Mouse (Mus musculus): Measurements from ENCODE around the gene Ap1ar. TPM values are rescaled to one million over a fixed set of nuclear protein-coding genes. Genes with fewer than 3 reads are reported as not detected.

The Ap1ar gene
- polyA plus RNA-seq, 1 experiment, result 14.8 TPM

DNA sequence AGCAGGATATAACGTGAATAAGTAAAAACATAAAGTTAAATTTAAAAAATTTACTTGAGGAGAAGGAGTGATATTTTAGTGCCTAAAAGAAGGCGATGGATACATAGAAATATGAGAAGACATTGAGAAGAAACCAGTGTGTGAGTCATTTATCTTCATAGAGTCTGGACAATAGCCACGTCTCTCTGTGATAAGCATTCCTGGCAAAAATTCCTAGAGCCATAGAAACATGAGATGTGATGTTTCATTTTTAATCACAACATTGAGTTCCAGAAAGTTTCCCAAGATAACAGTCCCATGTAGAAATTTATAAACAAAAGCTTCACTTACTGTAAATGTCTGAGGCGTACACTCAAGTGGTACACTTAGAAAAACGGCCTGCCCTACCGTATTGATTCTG, 54.4 kb downstream of the Ap1ar start:
- Histone ChIP-seq H3K27me3 (ENCODE audit: control insufficient read depth, insufficient read depth, low read length) (no peaks in the 10 kb centered on the region), H3K4me3 (ENCODE audit: extremely low read depth, insufficient read depth, insufficient read length) (no peak overlapping the region), H3K36me3 (ENCODE audit: control insufficient read depth, insufficient read depth, low read length) (no peaks in the 10 kb centered on the region), H3K4me1 (ENCODE audit: control insufficient read depth, insufficient read depth, insufficient read length) (no peaks in the 10 kb centered on the region), H3K27ac (ENCODE audit: insufficient read depth, low read length) (no peak overlapping the region)
- no peak for TF ChIP-seq CTCF (IDR thresholded peaks at IDR 0.05; ENCODE audit: extremely low read depth, insufficient read depth, insufficient read length, insufficient replicate concordance)
- no peak for TF ChIP-seq POLR2A (IDR thresholded peaks at IDR 0.05; ENCODE audit: low read depth, low read length)
- DNase-seq (ENCODE audit: low read depth in 1 of 2, low spot score in 2 of 2), result no peak
- WGBS, result 90% methylated on average over 6 of the region's 6 CpGs

DNA sequence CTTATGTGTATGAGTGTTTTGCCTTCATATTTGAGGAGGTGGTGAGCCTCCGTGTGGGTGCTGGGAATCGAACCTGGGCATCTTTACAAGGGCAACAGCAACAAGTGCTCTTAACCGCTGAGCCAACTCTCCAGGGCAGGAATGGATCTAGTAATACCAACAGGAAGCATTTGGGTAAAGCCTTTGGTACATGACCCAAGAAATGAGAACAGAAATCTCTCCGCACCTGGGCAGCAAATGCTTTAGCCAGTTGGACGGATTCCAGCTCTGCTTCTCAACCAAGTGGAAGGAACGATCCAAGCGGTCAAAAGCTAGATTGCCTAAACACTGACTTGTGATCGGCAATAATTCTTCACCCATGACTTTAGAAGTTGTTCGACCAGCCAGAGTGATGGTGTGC, 56.4 kb downstream of the Ap1ar start:
- H3K27me3 ChIP-seq (ENCODE audit: control insufficient read depth, insufficient read depth, low read length), result no peaks in the 10 kb centered on the region
- H3K4me3 ChIP-seq (ENCODE audit: extremely low read depth, insufficient read depth, insufficient read length), result no peak overlapping the region
- H3K4me1 ChIP-seq (ENCODE audit: control insufficient read depth, insufficient read depth, insufficient read length), result no peaks in the 10 kb centered on the region
- no peak for DNase-seq (ENCODE audit: low read depth in 1 of 2, low spot score in 2 of 2)
- H3K27ac ChIP-seq (ENCODE audit: insufficient read depth, low read length), result no peak overlapping the region
- 87% methylated on average over 9 of the region's 9 CpGs for WGBS
- H3K36me3 ChIP-seq (ENCODE audit: control insufficient read depth, insufficient read depth, low read length), result no peaks in the 10 kb centered on the region
- no peak for TF ChIP-seq CTCF (IDR thresholded peaks at IDR 0.05; ENCODE audit: extremely low read depth, insufficient read depth, insufficient read length, insufficient replicate concordance)
- no peak for TF ChIP-seq POLR2A (IDR thresholded peaks at IDR 0.05; ENCODE audit: low read depth, low read length)

DNA sequence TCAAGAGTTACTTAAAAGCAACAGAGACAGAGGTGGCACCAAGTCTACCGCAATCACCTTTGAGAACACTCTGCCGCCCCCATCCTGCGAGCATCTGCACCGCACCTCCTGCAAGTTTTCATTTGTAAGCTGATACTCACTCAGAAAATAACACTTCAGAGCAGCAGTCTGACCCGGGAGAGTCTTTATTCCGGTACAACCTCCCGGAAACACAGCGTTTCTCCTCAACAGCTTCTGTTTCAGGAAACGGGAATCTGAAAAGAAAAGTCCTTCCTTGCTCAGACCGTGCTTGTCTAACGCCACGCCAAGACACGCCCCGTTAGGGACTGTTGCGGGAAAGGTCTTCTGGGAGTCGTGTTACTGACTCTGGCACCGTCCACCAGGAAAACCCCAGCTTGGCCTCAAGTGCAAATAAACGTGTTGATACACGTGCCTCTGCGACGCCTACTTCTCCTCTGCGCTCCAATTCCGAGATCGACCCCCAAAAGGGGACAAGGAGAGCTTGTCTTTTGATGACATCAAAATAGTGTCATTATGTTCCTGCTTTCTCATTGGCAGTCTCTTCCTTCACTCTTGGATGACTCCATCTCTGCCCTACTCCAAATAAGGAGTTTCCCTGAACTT, 57.2 kb downstream of the Ap1ar start, which contains the start of gene Alpk1:
Alpk1 (minus strand) TSS at position 507 of the 624 bp plus-strand sequence.
- peak; percentile 44 to 79 for DNase-seq (ENCODE audit: low read depth in 1 of 2, low spot score in 2 of 2)
- WGBS, result 3% methylated on average over 24 of the region's 24 CpGs
- Histone ChIP-seq H3K36me3 (ENCODE audit: control insufficient read depth, insufficient read depth, low read length) (no peaks in the 10 kb centered on the region), H3K27me3 (ENCODE audit: control insufficient read depth, insufficient read depth, low read length) (no peaks in the 10 kb centered on the region), H3K27ac (ENCODE audit: insufficient read depth, low read length) (peak within 1 kb of the TSS; percentile 65), H3K4me3 (ENCODE audit: extremely low read depth, insufficient read depth, insufficient read length) (peak within 1 kb of the TSS; percentile 66), H3K4me1 (ENCODE audit: control insufficient read depth, insufficient read depth, insufficient read length) (no peaks in the 10 kb centered on the region)
- TF ChIP-seq CTCF (IDR thresholded peaks at IDR 0.05; ENCODE audit: extremely low read depth, insufficient read depth, insufficient read length, insufficient replicate concordance) (peak; percentile 50; the same call in 1 of the 2 replicates), POLR2A (IDR thresholded peaks at IDR 0.05; ENCODE audit: low read depth, low read length) (no peak)

DNA sequence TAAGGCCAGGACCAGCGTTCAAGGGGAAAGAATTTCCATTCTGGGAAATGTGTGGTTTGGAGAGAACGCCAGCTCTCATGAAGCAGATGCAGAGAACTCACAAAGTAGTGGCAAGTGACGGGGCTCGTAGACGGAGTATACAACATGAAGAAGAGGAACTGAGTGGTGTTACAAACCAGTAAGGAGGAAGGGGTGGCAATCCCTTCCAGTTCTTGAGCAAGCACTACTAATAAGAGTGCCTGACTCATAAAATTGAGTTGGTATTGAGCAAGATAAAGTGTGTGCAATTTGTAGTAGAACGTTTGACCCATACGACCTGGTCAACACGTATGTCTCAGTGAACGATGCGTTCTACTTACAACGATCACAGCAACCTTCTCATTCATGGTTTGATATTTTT, 68.2 kb downstream of the Ap1ar start:
- no peak overlapping the region for H3K4me3 ChIP-seq (ENCODE audit: extremely low read depth, insufficient read depth, insufficient read length)
- no peaks in the 10 kb centered on the region for H3K36me3 ChIP-seq (ENCODE audit: control insufficient read depth, insufficient read depth, low read length)
- no peaks in the 10 kb centered on the region for H3K4me1 ChIP-seq (ENCODE audit: control insufficient read depth, insufficient read depth, insufficient read length)
- H3K27me3 ChIP-seq (ENCODE audit: control insufficient read depth, insufficient read depth, low read length), result no peaks in the 10 kb centered on the region
- DNase-seq (ENCODE audit: low read depth in 1 of 2, low spot score in 2 of 2), result no peak
- TF ChIP-seq CTCF (IDR thresholded peaks at IDR 0.05; ENCODE audit: extremely low read depth, insufficient read depth, insufficient read length, insufficient replicate concordance) (no peak), POLR2A (IDR thresholded peaks at IDR 0.05; ENCODE audit: low read depth, low read length) (no peak)
- no peak overlapping the region for H3K27ac ChIP-seq (ENCODE audit: insufficient read depth, low read length)
- WGBS, result 58% methylated on average over 11 of the region's 11 CpGs

DNA sequence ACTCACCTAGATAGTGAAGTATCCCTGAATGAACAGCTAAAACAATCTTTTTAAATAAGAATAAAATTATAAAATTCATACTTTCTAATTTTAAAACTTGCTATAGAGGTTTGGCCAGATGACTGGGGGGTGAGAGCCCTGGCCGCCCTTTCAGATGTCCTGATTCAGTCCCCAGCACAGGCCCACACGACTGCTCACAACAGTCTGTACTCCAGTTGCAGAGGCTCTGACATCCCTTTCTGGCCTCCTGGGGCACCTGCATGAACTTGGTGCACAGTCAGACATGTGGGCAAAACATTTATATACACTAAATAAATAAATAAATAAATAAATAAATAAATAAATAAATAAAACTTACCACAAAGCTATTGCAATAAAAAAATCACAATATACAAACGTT, 71.4 kb downstream of the Ap1ar start:
- no peaks in the 10 kb centered on the region for H3K36me3 ChIP-seq (ENCODE audit: control insufficient read depth, insufficient read depth, low read length)
- no peaks in the 10 kb centered on the region for H3K27me3 ChIP-seq (ENCODE audit: control insufficient read depth, insufficient read depth, low read length)
- TF ChIP-seq POLR2A (IDR thresholded peaks at IDR 0.05; ENCODE audit: low read depth, low read length) (no peak), CTCF (IDR thresholded peaks at IDR 0.05; ENCODE audit: extremely low read depth, insufficient read depth, insufficient read length, insufficient replicate concordance) (no peak)
- H3K4me1 ChIP-seq (ENCODE audit: control insufficient read depth, insufficient read depth, insufficient read length), result no peaks in the 10 kb centered on the region
- WGBS, result 87% methylated on average over 3 of the region's 3 CpGs
- no peak for DNase-seq (ENCODE audit: low read depth in 1 of 2, low spot score in 2 of 2)
- no peak overlapping the region for H3K27ac ChIP-seq (ENCODE audit: insufficient read depth, low read length)
- no peak overlapping the region for H3K4me3 ChIP-seq (ENCODE audit: extremely low read depth, insufficient read depth, insufficient read length)

DNA sequence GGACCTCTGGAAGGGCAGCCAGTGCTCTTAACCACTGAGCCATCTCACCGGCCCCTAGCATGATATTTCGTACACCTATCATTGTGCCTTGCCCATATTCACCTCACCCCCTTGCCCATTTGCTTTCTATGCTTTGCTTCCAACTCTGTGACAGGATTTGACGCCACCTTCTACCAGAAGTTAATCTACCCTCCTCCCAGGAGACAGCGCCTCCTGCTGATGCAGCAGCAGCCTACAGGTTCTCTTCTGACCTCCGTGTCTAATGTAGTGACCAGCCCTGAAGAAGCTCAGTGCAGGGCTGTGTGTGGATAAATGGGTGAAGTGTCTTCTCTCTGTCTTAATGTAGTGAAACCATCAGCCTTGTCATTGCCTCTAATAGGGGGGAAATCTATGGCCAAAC, 72.8 kb downstream of the Ap1ar start:
- H3K36me3 ChIP-seq (ENCODE audit: control insufficient read depth, insufficient read depth, low read length), result no peaks in the 10 kb centered on the region
- no peak overlapping the region for H3K4me3 ChIP-seq (ENCODE audit: extremely low read depth, insufficient read depth, insufficient read length)
- TF ChIP-seq POLR2A (IDR thresholded peaks at IDR 0.05; ENCODE audit: low read depth, low read length), result no peak
- no peak for TF ChIP-seq CTCF (IDR thresholded peaks at IDR 0.05; ENCODE audit: extremely low read depth, insufficient read depth, insufficient read length, insufficient replicate concordance)
- 92% methylated on average over 5 of the region's 5 CpGs for WGBS
- DNase-seq (ENCODE audit: low read depth in 1 of 2, low spot score in 2 of 2), result no peak
- H3K4me1 ChIP-seq (ENCODE audit: control insufficient read depth, insufficient read depth, insufficient read length), result no peaks in the 10 kb centered on the region
- H3K27ac ChIP-seq (ENCODE audit: insufficient read depth, low read length), result no peak overlapping the region
- no peaks in the 10 kb centered on the region for H3K27me3 ChIP-seq (ENCODE audit: control insufficient read depth, insufficient read depth, low read length)

DNA sequence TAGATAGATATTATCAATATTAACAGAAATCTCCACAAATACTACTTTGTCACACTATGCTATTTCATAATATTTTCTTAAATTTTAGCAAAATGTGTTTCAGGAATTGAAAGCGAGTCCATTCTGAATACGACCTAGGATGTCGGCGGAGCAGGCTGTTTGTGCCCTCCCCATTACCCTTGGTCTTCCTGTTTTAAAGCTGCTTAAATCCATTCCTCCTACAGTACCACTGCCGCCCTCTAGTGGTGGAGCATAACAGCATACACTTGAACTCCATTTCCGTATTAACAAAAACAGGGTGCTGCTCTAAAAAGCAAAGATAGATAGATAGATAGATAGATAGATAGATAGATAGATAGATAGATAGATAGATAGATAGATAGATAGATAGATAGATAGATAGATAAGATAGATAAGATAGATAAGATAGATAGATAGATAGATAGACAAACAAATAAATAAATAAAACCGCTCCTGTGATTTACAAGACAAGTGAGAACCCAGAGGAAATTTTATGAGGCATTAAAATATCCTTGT, 74.2 kb downstream of the Ap1ar start:
- DNase-seq (ENCODE audit: low read depth in 1 of 2, low spot score in 2 of 2), result peak; percentile 81 to 86
- no peak overlapping the region for H3K4me3 ChIP-seq (ENCODE audit: extremely low read depth, insufficient read depth, insufficient read length)

More for the DNA sequence above, 74.2 kb downstream of the Ap1ar start:
- Histone ChIP-seq H3K36me3 (ENCODE audit: control insufficient read depth, insufficient read depth, low read length) (no peaks in the 10 kb centered on the region), H3K27ac (ENCODE audit: insufficient read depth, low read length) (no peak overlapping the region), H3K4me1 (ENCODE audit: control insufficient read depth, insufficient read depth, insufficient read length) (no peaks in the 10 kb centered on the region), H3K27me3 (ENCODE audit: control insufficient read depth, insufficient read depth, low read length) (no peaks in the 10 kb centered on the region)
- WGBS, result 16% methylated on average over 7 of the region's 7 CpGs
- TF ChIP-seq CTCF (IDR thresholded peaks at IDR 0.05; ENCODE audit: extremely low read depth, insufficient read depth, insufficient read length, insufficient replicate concordance) (peak; percentile 32; the same call in 1 of the 2 replicates), POLR2A (IDR thresholded peaks at IDR 0.05; ENCODE audit: low read depth, low read length) (no peak)

All from spleen, adult 2 months (tissue).